Comparison of ENCODE assay signal across 10 mouse cellular contexts in the genomic region with DNA sequence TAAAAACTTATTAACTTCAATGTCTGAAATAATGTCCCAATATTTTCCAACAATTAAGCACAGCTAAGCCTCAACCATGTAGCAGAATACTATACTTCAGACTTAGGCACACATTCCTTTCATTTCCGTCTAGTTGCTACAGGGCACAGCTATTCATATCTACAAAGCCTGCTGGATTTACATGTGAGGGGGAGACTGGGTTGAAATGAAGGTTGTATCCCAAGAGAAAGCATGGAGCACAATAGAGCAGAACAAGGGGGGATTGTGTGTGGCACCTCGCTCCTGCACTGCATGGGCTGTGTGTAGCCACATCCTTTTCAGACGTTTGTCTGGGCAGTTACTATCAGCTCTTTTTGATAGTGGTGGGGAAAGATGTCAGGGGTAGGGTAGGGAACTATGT.
DNase-seq lines count a peak whose midpoint lies in the region; ATAC-seq and TF ChIP-seq lines count a peak whose summit lies in the region.
"Had no signal": no experiment of that assay in that cellular context is flagged by ENCODE, and none has a peak within 500 bp of the region (broad histone marks: within the 10 kb centered on the region; RNA-seq: fewer than 3 reads in every experiment).

No protein-coding gene starts in this region.

- DNase-seq in heart, adult 2 months: no peak
- DNase-seq in kidney, adult 2 months: peak; percentile 52
- DNase-seq in left cerebral cortex, postnatal 10 days (ENCODE audit: extremely low spot score in 1 of 2, low spot score in 2 of 2): no peak
- DNase-seq in frontal cortex, postnatal 10 days (ENCODE audit: low spot score in 2 of 2): no peak
- DNase-seq: lung, postnatal 36 days had no signal

- H3K36me3 ChIP-seq in heart, embryonic 12.5 days: no peaks in the 10 kb centered on the region
- H3K36me3 ChIP-seq in heart, adult 2 months (ENCODE audit: control insufficient read depth, insufficient read depth, low read length): no peaks in the 10 kb centered on the region
- H3K36me3 ChIP-seq in forebrain, embryonic 13.5 days (ENCODE audit: poor library complexity, severe bottlenecking): no peaks in the 10 kb centered on the region
- no peaks in the 10 kb centered on the region for H3K36me3 ChIP-seq in kidney, adult 2 months (ENCODE audit: control insufficient read depth, insufficient read depth, low read length)
- H3K36me3 ChIP-seq in midbrain, embryonic 15.5 days (replicated peaks): no peaks in the 10 kb centered on the region
- H3K36me3 ChIP-seq: limb, embryonic 10.5 days had no signal

- H3K9me3 ChIP-seq in heart, embryonic 12.5 days (replicated peaks): no peaks in the 10 kb centered on the region
- H3K9me3 ChIP-seq in forebrain, embryonic 13.5 days (replicated peaks): no peaks in the 10 kb centered on the region
- H3K9me3 ChIP-seq in midbrain, embryonic 15.5 days: no peaks in the 10 kb centered on the region
- H3K9me3 ChIP-seq: limb, embryonic 10.5 days had no signal

- ATAC-seq in heart, embryonic 12.5 days (ENCODE audit: insufficient number of reproducible peaks, low FRiP score): peak; percentile 51
- ATAC-seq in forebrain, embryonic 13.5 days: peak; percentile 19; the same call in 1 of the 2 replicates
- peak; percentile 82 for ATAC-seq in midbrain, embryonic 15.5 days (replicated peaks)
- no peak for ATAC-seq in activated CD4-positive, CD25-positive, alpha-beta regulatory T cell, adult 4 months

- 7% methylated on average over 3 of the region's 3 CpGs for WGBS in heart, embryonic 12.5 days
- 34% methylated on average over 3 of the region's 3 CpGs for whole genome bisulfite sequencing in heart, adult 2 months
- 6% methylated on average over 3 of the region's 3 CpGs for WGBS in forebrain, embryonic 13.5 days
- WGBS in kidney, adult 2 months: 21% methylated on average over 3 of the region's 3 CpGs
- WGBS in midbrain, embryonic 15.5 days: 10% methylated on average over 3 of the region's 3 CpGs

- no peak for TF ChIP-seq POLR2A in heart, adult 2 months (IDR thresholded peaks at IDR 0.05; ENCODE audit: insufficient read depth, low read depth, low read length)
- no peak for TF ChIP-seq POLR2A in kidney, adult 2 months (IDR thresholded peaks at IDR 0.05; ENCODE audit: low read depth, low read length)

- H3K27ac ChIP-seq in heart, embryonic 12.5 days (ENCODE audit: poor library complexity, severe bottlenecking): peak overlapping the region; percentile 83
- H3K27ac ChIP-seq in heart, adult 2 months: no peak overlapping the region
- no peak overlapping the region for H3K27ac ChIP-seq in forebrain, embryonic 13.5 days
- H3K27ac ChIP-seq in kidney, adult 2 months (ENCODE audit: insufficient read depth, low read depth, low read length): peak overlapping the region; percentile 83
- H3K27ac ChIP-seq in midbrain, embryonic 15.5 days: no peak overlapping the region
- H3K27ac ChIP-seq: limb, embryonic 10.5 days had no signal

- TF ChIP-seq CTCF in heart, adult 2 months (IDR thresholded peaks at IDR 0.05): no peak
- no peak for TF ChIP-seq CTCF in kidney, adult 2 months (conservative IDR thresholded peaks at IDR 0.05; ENCODE audit: insufficient read depth, insufficient read length, low read depth, low read length)

- no peak for TF ChIP-seq EP300 in heart, adult 2 months (IDR thresholded peaks at IDR 0.05; ENCODE audit: insufficient read depth, low read depth, low read length)

- no peak overlapping the region for H3K9ac ChIP-seq in heart, embryonic 12.5 days
- H3K9ac ChIP-seq in heart, adult 2 months (ENCODE audit: low read depth, low read length): no peak overlapping the region
- no peak overlapping the region for H3K9ac ChIP-seq in forebrain, embryonic 13.5 days
- no peak overlapping the region for H3K9ac ChIP-seq in midbrain, embryonic 15.5 days

- peaks cover 12% of the 10 kb centered on the region for H3K4me1 ChIP-seq in heart, embryonic 12.5 days (replicated peaks)
- no peaks in the 10 kb centered on the region for H3K4me1 ChIP-seq in heart, adult 2 months (ENCODE audit: control insufficient read depth, insufficient read depth, low read length)
- H3K4me1 ChIP-seq in forebrain, embryonic 13.5 days: peaks cover 15% of the 10 kb centered on the region
- H3K4me1 ChIP-seq in kidney, adult 2 months (ENCODE audit: control insufficient read depth, insufficient read depth, low read length): peaks cover 4% of the 10 kb centered on the region
- peaks cover 7% of the 10 kb centered on the region; the same call in 1 of the 2 replicates for H3K4me1 ChIP-seq in midbrain, embryonic 15.5 days
- H3K4me1 ChIP-seq: limb, embryonic 10.5 days had no signal

- intact Hi-C loops in heart, adult 2 months (cut with DNase I): no loop called here
- intact Hi-C loops in left cerebral cortex, postnatal 10 days (cut with DNase I): no loop called here

- peaks cover 2% of the 10 kb centered on the region; the same call in 1 of the 2 replicates for H3K79me2 ChIP-seq in heart, adult 2 months (replicated peaks; ENCODE audit: control insufficient read depth, insufficient read depth, low read length)

- H3K4me3 ChIP-seq in heart, embryonic 12.5 days: no peak overlapping the region
- no peak overlapping the region for H3K4me3 ChIP-seq in heart, adult 2 months
- no peak overlapping the region for H3K4me3 ChIP-seq in forebrain, embryonic 13.5 days
- no peak overlapping the region for H3K4me3 ChIP-seq in kidney, adult 2 months (ENCODE audit: insufficient read depth, low read depth, low read length)
- no peak overlapping the region for H3K4me3 ChIP-seq in midbrain, embryonic 15.5 days
- H3K4me3 ChIP-seq: limb, embryonic 10.5 days had no signal

- peak overlapping the region; percentile 48 for H3K4me2 ChIP-seq in heart, embryonic 12.5 days
- no peak overlapping the region for H3K4me2 ChIP-seq in forebrain, embryonic 13.5 days
- H3K4me2 ChIP-seq in midbrain, embryonic 15.5 days: no peak overlapping the region

- no peaks in the 10 kb centered on the region for H3K27me3 ChIP-seq in heart, embryonic 12.5 days (replicated peaks)
- H3K27me3 ChIP-seq in heart, adult 2 months (ENCODE audit: control insufficient read depth, insufficient read depth, low read length): no peaks in the 10 kb centered on the region
- peaks cover 31% of the 10 kb centered on the region for H3K27me3 ChIP-seq in forebrain, embryonic 13.5 days
- H3K27me3 ChIP-seq in kidney, adult 2 months (replicated peaks; ENCODE audit: control insufficient read depth, insufficient read depth, low read length): no peaks in the 10 kb centered on the region
- H3K27me3 ChIP-seq in midbrain, embryonic 15.5 days (replicated peaks): no peaks in the 10 kb centered on the region

Comparison
In these comparisons a context has a peak if more than half of its experiments do, and no peak if none do; other contexts are left out.
1. H3K27ac ChIP-seq: peak in heart, embryonic 12.5 days (single experiment) and kidney, adult 2 months (single experiment); none in heart, adult 2 months (single experiment), forebrain, embryonic 13.5 days (single experiment) and midbrain, embryonic 15.5 days (single experiment).